Mouse (Mus musculus): ENCODE measurements at regions not wholly inside any gene's neighbourhood (a gene's known extent, or its start where the extent isn't known, plus 50 kb on each side); places are given as distances from the start of the nearest gene placed in this dataset.

- DNase-seq (ENCODE audit: low spot score) (no peak), ATAC-seq (no peak)
- Histone ChIP-seq H3K9me3 (ENCODE audit: low read length) (no peaks in the 10 kb centered on the region), H3K9ac (replicated peaks; ENCODE audit: low read length) (no peak overlapping the region), H3K4me1 (ENCODE audit: insufficient read depth, low read length) (peaks cover 7% of the 10 kb centered on the region; the same call in 1 of the 2 replicates), H3K4me2 (ENCODE audit: low read depth, low read length) (no peak overlapping the region), H3K36me3 (ENCODE audit: insufficient read depth, low read length) (no peaks in the 10 kb centered on the region), H3K27me3 (ENCODE audit: insufficient read depth, low read length) (no peaks in the 10 kb centered on the region), H3K27ac (no peak overlapping the region), H3K4me3 (ENCODE audit: low read length) (no peak overlapping the region)
- 89% methylated on average over 4 of the region's 4 CpGs for WGBS
- TF ChIP-seq CTCF (IDR thresholded peaks at IDR 0.05; ENCODE audit: low read depth) = no peak
These were observed 71.9 kb upstream of the Rapgef5 start for GRCm38 (mm10) chr12:117444247-117444989.

- ATAC-seq = peak; percentile 40; the same call in 1 of the 2 replicates
- TF ChIP-seq CTCF (IDR thresholded peaks at IDR 0.05; ENCODE audit: low read depth) = no peak
- Histone ChIP-seq H3K9me3 (ENCODE audit: low read length) (no peaks in the 10 kb centered on the region), H3K27me3 (ENCODE audit: insufficient read depth, low read length) (no peaks in the 10 kb centered on the region), H3K4me2 (ENCODE audit: low read depth, low read length) (peak overlapping the region; percentile 38), H3K36me3 (ENCODE audit: insufficient read depth, low read length) (no peaks in the 10 kb centered on the region), H3K4me1 (ENCODE audit: insufficient read depth, low read length) (peaks cover 7% of the 10 kb centered on the region; the same call in 1 of the 2 replicates), H3K9ac (replicated peaks; ENCODE audit: low read length) (0 out of 2 replicates have a peak overlapping the region, but pooled peaks have one; percentile 13), H3K27ac (no peak overlapping the region), H3K4me3 (ENCODE audit: low read length) (no peak overlapping the region)
- WGBS = 18% methylated on average over 10 of the region's 10 CpGs
- DNase-seq (ENCODE audit: low spot score) = no peak
These were observed 69.1 kb upstream of the Rapgef5 start for GRCm38 (mm10) chr12:117447223-117447622.

- Histone ChIP-seq H3K4me2 (ENCODE audit: low read depth, low read length) (no peak overlapping the region), H3K9ac (replicated peaks; ENCODE audit: low read length) (0 out of 2 replicates have a peak overlapping the region, but pooled peaks have one; percentile 13), H3K4me1 (ENCODE audit: insufficient read depth, low read length) (peaks cover 7% of the 10 kb centered on the region; the same call in 1 of the 2 replicates), H3K27ac (peak overlapping the region; percentile 11; the same call in 1 of the 2 replicates), H3K9me3 (ENCODE audit: low read length) (no peaks in the 10 kb centered on the region), H3K4me3 (ENCODE audit: low read length) (no peak overlapping the region), H3K27me3 (ENCODE audit: insufficient read depth, low read length) (no peaks in the 10 kb centered on the region), H3K36me3 (ENCODE audit: insufficient read depth, low read length) (no peaks in the 10 kb centered on the region)
- WGBS = 56% methylated on average over 19 of the region's 19 CpGs
- no peak for ATAC-seq
- no peak for TF ChIP-seq CTCF (IDR thresholded peaks at IDR 0.05; ENCODE audit: low read depth)
- DNase-seq (ENCODE audit: low spot score) = no peak
These were observed 68.2 kb upstream of the Rapgef5 start for GRCm38 (mm10) chr12:117447843-117448728.

GRCm38 (mm10) chr12:117449080-117449479 lies 67.2 kb upstream of the Rapgef5 start:
- no peak overlapping the region for H3K4me2 ChIP-seq (ENCODE audit: low read depth, low read length)
- 94% methylated on average over 2 of the region's 2 CpGs for WGBS

GRCm38 (mm10) chr12:117450106-117450505 lies 66.2 kb upstream of the Rapgef5 start:
- no peak overlapping the region for H3K4me3 ChIP-seq (ENCODE audit: low read length)
- DNase-seq (ENCODE audit: low spot score) (no peak), ATAC-seq (no peak)
- no peak for TF ChIP-seq CTCF (IDR thresholded peaks at IDR 0.05; ENCODE audit: low read depth)
- H3K9ac ChIP-seq (replicated peaks; ENCODE audit: low read length) = no peak overlapping the region
- no peaks in the 10 kb centered on the region for H3K27me3 ChIP-seq (ENCODE audit: insufficient read depth, low read length)
- no peak overlapping the region for H3K27ac ChIP-seq
- no peaks in the 10 kb centered on the region for H3K36me3 ChIP-seq (ENCODE audit: insufficient read depth, low read length)
- H3K4me1 ChIP-seq (ENCODE audit: insufficient read depth, low read length) = peaks cover 7% of the 10 kb centered on the region; the same call in 1 of the 2 replicates
- no peaks in the 10 kb centered on the region for H3K9me3 ChIP-seq (ENCODE audit: low read length)
- H3K4me2 ChIP-seq (ENCODE audit: low read depth, low read length) = no peak overlapping the region

More at GRCm38 (mm10) chr12:117449080-117449479, 67.2 kb upstream of the Rapgef5 start:
- H3K9ac ChIP-seq (replicated peaks; ENCODE audit: low read length) = no peak overlapping the region
- H3K27me3 ChIP-seq (ENCODE audit: insufficient read depth, low read length) = no peaks in the 10 kb centered on the region
- H3K36me3 ChIP-seq (ENCODE audit: insufficient read depth, low read length) = no peaks in the 10 kb centered on the region
- ATAC-seq = no peak
- no peaks in the 10 kb centered on the region for H3K9me3 ChIP-seq (ENCODE audit: low read length)
- no peak for TF ChIP-seq CTCF (IDR thresholded peaks at IDR 0.05; ENCODE audit: low read depth)
- H3K27ac ChIP-seq = no peak overlapping the region
- H3K4me3 ChIP-seq (ENCODE audit: low read length) = no peak overlapping the region
- no peak for DNase-seq (ENCODE audit: low spot score)
- H3K4me1 ChIP-seq (ENCODE audit: insufficient read depth, low read length) = peaks cover 7% of the 10 kb centered on the region; the same call in 1 of the 2 replicates

- WGBS = 72% methylated on average over 3 of the region's 3 CpGs
- ATAC-seq = no peak
- TF ChIP-seq CTCF (IDR thresholded peaks at IDR 0.05; ENCODE audit: low read depth) = no peak
These were observed 65.4 kb upstream of the Rapgef5 start for GRCm38 (mm10) chr12:117450871-117451270.

More at GRCm38 (mm10) chr12:117450871-117451270, 65.4 kb upstream of the Rapgef5 start:
- Histone ChIP-seq H3K9me3 (ENCODE audit: low read length) (no peaks in the 10 kb centered on the region), H3K27me3 (ENCODE audit: insufficient read depth, low read length) (no peaks in the 10 kb centered on the region), H3K4me2 (ENCODE audit: low read depth, low read length) (no peak overlapping the region), H3K27ac (no peak overlapping the region), H3K4me1 (ENCODE audit: insufficient read depth, low read length) (peaks cover 7% of the 10 kb centered on the region; the same call in 1 of the 2 replicates), H3K9ac (replicated peaks; ENCODE audit: low read length) (no peak overlapping the region), H3K4me3 (ENCODE audit: low read length) (no peak overlapping the region), H3K36me3 (ENCODE audit: insufficient read depth, low read length) (no peaks in the 10 kb centered on the region)
- DNase-seq (ENCODE audit: low spot score) = no peak
